Mouse (Mus musculus): ENCODE data around the gene Cyb561d2. TPM values are rescaled to one million over a fixed set of nuclear protein-coding genes. Genes with fewer than 3 reads are reported as not detected.

Gene Cyb561d2
- 14.7 TPM for total RNA-seq (2023)

DNA sequence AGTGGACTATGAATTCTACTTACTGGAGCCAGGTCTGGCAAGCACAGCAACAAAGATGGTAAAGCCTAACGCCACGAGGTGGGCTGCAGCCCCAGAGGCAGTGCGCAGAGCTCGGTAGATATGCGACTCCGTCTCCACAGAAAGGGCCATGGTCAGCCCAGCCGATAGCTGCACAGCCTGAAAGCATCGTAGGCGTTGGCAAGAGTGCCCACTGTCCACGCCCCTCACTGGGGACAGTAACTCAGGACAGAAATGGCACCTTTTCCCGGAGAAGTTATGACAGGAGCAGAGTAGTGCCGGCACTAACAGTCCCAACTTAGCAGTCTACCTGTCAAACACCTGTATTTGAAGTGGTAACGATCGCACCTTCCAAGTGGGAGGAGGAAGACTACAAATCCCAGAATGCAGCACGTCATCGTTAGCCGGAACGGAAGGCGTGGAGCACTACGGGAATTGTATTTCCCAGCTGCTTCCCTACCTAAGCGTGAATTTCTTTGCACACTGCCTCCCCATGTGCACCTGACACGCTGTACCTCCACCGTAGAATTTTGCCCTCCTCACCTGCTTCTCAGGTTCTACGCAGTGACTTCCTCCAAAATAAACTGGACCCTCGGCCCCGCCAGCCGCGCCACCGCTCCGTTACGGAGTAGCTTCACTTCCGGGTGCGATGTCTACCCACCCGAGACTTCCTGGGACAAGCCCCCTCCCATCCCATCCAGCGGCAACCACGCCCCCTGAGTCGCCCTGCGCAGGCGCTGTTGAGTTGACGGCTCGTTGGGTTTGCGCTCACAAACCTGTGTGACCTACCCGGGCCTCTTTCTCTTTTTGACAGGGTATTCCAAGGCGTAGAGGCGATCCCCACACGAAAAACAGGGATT is at the start of gene Cyb561d2, which contains the start of gene Nprl2:
Gene Cyb561d2 (minus strand): TSS at position 720 of the 878 bp plus-strand sequence.
Gene Nprl2 (plus strand): TSS at position 753 of the 878 bp plus-strand sequence.

DNA sequence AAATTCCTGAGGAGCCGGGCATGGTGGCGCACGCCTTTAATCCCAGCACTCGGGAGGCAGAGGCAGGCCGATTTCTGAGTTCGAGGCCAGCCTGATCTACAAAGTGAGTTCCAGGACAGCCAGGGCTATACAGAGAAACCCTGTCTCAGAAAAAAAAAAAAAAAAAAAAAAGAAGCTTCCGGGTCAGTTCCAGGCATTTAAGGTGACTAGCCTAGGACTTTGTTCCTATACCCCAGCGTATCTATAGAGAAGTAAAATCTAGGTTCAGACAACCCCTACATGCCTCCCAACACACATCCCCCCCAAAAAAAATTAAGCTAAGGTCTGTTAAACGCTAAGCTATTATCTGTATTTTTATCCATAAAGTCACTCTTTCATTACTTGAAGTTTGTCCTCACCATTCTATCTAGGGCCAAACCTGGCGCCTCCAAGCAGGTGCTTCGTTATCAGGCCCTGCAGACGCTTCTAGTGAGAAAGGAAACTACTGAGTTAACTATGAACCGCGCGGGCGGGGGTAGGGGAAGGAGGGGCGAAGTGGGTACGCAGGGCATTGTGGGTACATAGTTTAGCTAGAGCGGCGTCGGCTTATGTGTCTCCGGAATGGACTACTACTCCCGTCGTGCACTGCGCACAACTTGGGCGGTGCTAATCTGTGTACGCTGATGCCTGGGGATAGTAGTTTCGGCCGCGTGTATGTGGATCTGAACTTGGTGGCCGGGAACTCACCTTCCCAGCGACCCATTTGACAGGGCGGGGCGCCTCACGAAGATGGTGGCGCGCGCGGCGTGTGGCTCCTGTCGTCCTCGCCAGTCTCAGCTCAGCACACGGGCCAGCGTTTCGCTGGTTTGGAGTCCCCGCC is 45.2 kb upstream of the Cyb561d2 start, which contains the start of gene Ifrd2:
Gene Ifrd2 (plus strand): TSS at position 669 of the 859 bp plus-strand sequence.

GRCm38 (mm10) chr9:107580501-107581317 is 38.7 kb upstream of the Cyb561d2 start, which contains the start of gene Hyal3:
TSS of gene Hyal3 (plus strand) at chr9:107580818.

DNA sequence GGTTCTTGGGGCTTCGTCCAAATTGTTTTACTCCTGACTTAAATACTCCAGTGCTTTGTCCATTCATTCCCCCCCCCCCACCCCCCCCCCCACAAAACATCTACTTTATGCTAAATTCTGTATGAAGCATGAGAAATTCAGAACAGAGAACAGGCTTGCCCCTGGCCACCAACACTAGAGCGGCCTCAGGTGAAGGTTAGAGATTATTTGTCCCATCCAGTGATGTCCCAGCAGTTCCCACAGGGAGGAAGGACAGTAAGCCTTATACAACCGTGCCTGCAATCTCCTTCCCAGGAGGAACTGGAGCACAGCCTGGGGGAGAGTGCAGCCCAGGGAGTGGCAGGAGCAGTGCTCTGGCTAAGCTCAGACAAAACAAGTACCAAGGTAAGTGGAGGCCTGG is 36.6 kb upstream of the Cyb561d2 start, which contains the start of gene Naa80:
Gene Naa80 (plus strand): TSS at position 301 of the 400 bp plus-strand sequence.

GRCm38 (mm10) chr9:107576357-107577107 is 34.5 kb upstream of the Cyb561d2 start, which contains the start of gene Hyal1:
TSS of gene Hyal1 (plus strand) at chr9:107576927.

GRCm38 (mm10) chr9:107567702-107568319 is 25.8 kb upstream of the Cyb561d2 start, which contains the start of gene Hyal2:
TSS of gene Hyal2 (plus strand) at chr9:107567945.

GRCm38 (mm10) chr9:107563029-107563581 is 21.1 kb upstream of the Cyb561d2 start, which contains the start of gene Tusc2:
TSS of gene Tusc2 (plus strand) at chr9:107563255.

GRCm38 (mm10) chr9:107551117-107551889 is 9.3 kb upstream of the Cyb561d2 start, which contains the start of gene Rassf1:
TSS of gene Rassf1 (plus strand) at chr9:107551555.

DNA sequence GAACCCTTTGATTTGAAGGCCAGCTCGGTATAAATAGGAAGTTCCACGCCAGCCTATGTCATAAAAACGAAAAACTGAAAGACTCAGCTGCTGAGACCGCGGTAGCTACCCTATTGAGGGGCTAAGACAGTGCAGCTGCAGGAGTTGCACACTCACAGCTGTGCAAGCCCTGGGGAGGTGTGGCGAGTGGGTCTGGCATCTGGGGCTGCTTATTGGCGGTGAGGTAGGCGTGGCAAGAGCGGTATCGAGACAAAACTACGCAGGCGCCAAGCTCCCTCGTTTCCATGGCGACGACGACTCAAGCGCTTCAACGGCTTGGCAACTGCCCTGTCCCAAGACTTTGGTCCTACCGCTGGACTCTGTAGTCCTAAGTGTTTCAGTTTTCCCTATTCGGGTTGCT is 5.0 kb upstream of the Cyb561d2 start, which contains the start of gene Zmynd10:
Gene Zmynd10 (plus strand): TSS at position 273 of the 400 bp plus-strand sequence.

DNA sequence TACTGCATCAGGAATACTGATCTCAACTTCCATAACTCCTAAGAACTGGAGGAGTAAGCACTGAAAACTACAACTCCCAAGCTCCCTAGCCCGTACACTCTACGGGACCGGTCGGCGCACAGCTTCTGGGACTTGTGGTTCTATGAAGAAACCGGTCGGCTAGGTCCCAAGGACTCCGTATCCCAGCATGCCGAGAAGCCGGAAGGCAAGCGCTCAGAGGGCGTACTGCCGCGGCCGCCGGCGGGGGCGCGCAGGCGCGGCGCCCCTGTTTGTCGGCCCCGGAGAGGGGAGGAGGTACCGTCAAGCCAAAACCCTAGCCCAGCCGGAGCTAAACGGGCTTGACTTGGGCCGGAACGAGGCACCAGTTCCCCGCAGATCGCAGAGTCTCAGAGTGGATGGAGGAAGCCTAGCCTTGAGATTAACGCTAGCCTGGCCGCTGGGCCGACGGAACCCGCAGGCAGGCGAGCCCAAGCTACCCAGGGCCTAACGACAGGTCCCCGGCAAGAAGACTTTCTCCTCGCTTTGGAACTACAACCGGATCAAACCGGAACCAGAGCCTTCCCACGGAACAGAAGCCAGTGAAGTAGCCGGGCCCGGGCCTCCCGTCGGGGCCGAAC is 8.1 kb downstream of the Cyb561d2 start, which contains the start of gene Tmem115:
Gene Tmem115 (plus strand): TSS at position 155 of the 617 bp plus-strand sequence.

Other genes starting within 250 kb of the Cyb561d2 start
- gene Cish, start 246.2 kb downstream of the Cyb561d2 start, total RNA-seq (2023), result 34.2 TPM
- 10.0 TPM for gene Hemk1, start 203.8 kb downstream of the Cyb561d2 start, total RNA-seq (2023)
- gene 6430571L13Rik, start 201.6 kb downstream of the Cyb561d2 start, total RNA-seq (2023), result 0.65 TPM
- 3.4 TPM for gene Cacna2d2, start 142.6 kb downstream of the Cyb561d2 start, total RNA-seq (2023)
- gene Tmem115, start 8.2 kb downstream of the Cyb561d2 start, total RNA-seq (2023), result 28.2 TPM
- gene Nprl2, start within 50 bp of the Cyb561d2 start, total RNA-seq (2023), result 28.5 TPM
- 0.86 TPM for gene Zmynd10, start 5.1 kb upstream of the Cyb561d2 start, total RNA-seq (2023)
- gene Rassf1, start 9.4 kb upstream of the Cyb561d2 start, total RNA-seq (2023), result 76.0 TPM
- gene Tusc2, start 21.1 kb upstream of the Cyb561d2 start, total RNA-seq (2023), result 16.4 TPM
- gene Hyal2, start 25.8 kb upstream of the Cyb561d2 start, total RNA-seq (2023), result 2.3 TPM
- gene Hyal1, start 34.7 kb upstream of the Cyb561d2 start, total RNA-seq (2023), result 2.0 TPM
- 9.3 TPM for gene Naa80, start 36.7 kb upstream of the Cyb561d2 start, total RNA-seq (2023)
- gene Hyal3, start 38.6 kb upstream of the Cyb561d2 start, total RNA-seq (2023), result 1.7 TPM
- 42.1 TPM for gene Ifrd2, start 45.4 kb upstream of the Cyb561d2 start, total RNA-seq (2023)
- gene Sema3b, start 67.0 kb upstream of the Cyb561d2 start, total RNA-seq (2023), result 0.83 TPM
- gene Gnai2, start 93.2 kb upstream of the Cyb561d2 start, total RNA-seq (2023), result 494 TPM
- gene Slc38a3, start 127.3 kb upstream of the Cyb561d2 start, total RNA-seq (2023), result not detected
- gene Gnat1, start 137.5 kb upstream of the Cyb561d2 start, total RNA-seq (2023), result 1.4 TPM
- 2.0 TPM for gene Sema3f, start 168.3 kb upstream of the Cyb561d2 start, total RNA-seq (2023)
- gene Rbm5, start 228.8 kb upstream of the Cyb561d2 start, total RNA-seq (2023), result 262 TPM